17 mouse cellular contexts compared by ENCODE assay signal in the genomic region with DNA sequence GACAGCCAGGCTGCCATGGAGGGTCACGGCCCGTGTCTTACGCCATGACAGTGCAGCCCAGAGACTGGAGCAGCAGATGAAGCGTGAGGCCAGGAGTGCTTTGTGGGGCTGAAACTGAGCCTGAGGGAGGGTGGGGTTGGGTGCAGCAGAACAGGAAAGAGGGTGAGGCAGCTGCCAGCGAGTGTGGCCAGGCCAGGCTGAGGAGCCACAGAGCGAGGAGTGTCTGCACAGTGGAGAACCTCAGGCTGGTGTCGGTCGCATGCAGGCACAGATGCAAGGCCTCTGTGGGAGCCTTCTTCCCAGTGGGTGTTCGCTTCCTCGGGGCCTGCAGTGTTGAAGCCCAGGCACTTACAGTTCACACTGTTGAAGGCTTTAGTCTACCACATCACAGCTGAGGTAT. TPM values are rescaled to one million over a fixed set of nuclear protein-coding genes. Genes with fewer than 3 reads are reported as not detected.
DNase-seq lines count a peak whose midpoint lies in the region; ATAC-seq lines count a peak whose summit lies in the region.
"Had no signal": no experiment of that assay in that cellular context is flagged by ENCODE, and none has a peak within 500 bp of the region (broad histone marks: within the 10 kb centered on the region; RNA-seq: fewer than 3 reads in every experiment).

No protein-coding gene starts in this region.

- ATAC-seq in embryonic facial prominence, embryonic 12.5 days (ENCODE audit: insufficient number of reproducible peaks, insufficient read depth, low FRiP score, low TSS enrichment): no peak
- peak; percentile 54 for ATAC-seq in CD4-positive, CD25-positive, alpha-beta regulatory T cell, adult 4 months
- ATAC-seq in megakaryocyte, adult 5-6 weeks (ENCODE audit: poor library complexity, severe bottlenecking): peak; percentile 33
- ATAC-seq: forebrain, embryonic 15.5 days; midbrain, embryonic 13.5 days had no signal

- DNase-seq in embryonic facial prominence, embryonic 10.5 days (ENCODE audit: low spot score): no peak
- DNase-seq in thymus, postnatal 0 days (ENCODE audit: low spot score): peak; percentile 56
- DNase-seq in kidney, postnatal 14 days: no peak
- no peak for DNase-seq in heart, adult 18-20 months
- DNase-seq in left cerebral cortex, adult 9 months (ENCODE audit: low spot score in 2 of 2): no peak
- DNase-seq: cerebellum, adult 11-12 months; cerebellum, postnatal 36 days; liver; lung, adult 18-20 months had no signal

- H3K4me1 ChIP-seq in embryonic facial prominence, embryonic 12.5 days: peaks cover 11% of the 10 kb centered on the region
- H3K4me1 ChIP-seq in embryonic facial prominence, embryonic 10.5 days: peaks cover 18% of the 10 kb centered on the region

- peak overlapping the region; percentile 36; the same call in 1 of the 2 replicates for H3K27ac ChIP-seq in embryonic facial prominence, embryonic 12.5 days
- H3K27ac ChIP-seq in embryonic facial prominence, embryonic 10.5 days (replicated peaks): no peak overlapping the region
- H3K27ac ChIP-seq: forebrain, embryonic 15.5 days; layer of hippocampus, adult 2 months; left cerebral cortex, adult 2 months; midbrain, embryonic 13.5 days; stomach, embryonic 15.5 days had no signal

- peaks cover 42% of the 10 kb centered on the region for H3K36me3 ChIP-seq in embryonic facial prominence, embryonic 12.5 days
- H3K36me3 ChIP-seq in embryonic facial prominence, embryonic 10.5 days (replicated peaks): peaks cover 62% of the 10 kb centered on the region
- H3K36me3 ChIP-seq: forebrain, embryonic 15.5 days; stomach, embryonic 15.5 days had no signal

- H3K4me2 ChIP-seq in embryonic facial prominence, embryonic 12.5 days (replicated peaks): no peak overlapping the region
- H3K4me2 ChIP-seq: forebrain, embryonic 15.5 days; midbrain, embryonic 13.5 days; stomach, embryonic 15.5 days had no signal

- H3K27me3 ChIP-seq in embryonic facial prominence, embryonic 12.5 days: no peaks in the 10 kb centered on the region
- H3K27me3 ChIP-seq in embryonic facial prominence, embryonic 10.5 days (replicated peaks; ENCODE audit: low read depth, poor library complexity, severe bottlenecking): no peaks in the 10 kb centered on the region
- H3K27me3 ChIP-seq: forebrain, embryonic 15.5 days; midbrain, embryonic 13.5 days; stomach, embryonic 15.5 days had no signal

- no peaks in the 10 kb centered on the region for H3K9me3 ChIP-seq in embryonic facial prominence, embryonic 12.5 days
- H3K9me3 ChIP-seq in embryonic facial prominence, embryonic 10.5 days: no peaks in the 10 kb centered on the region
- H3K9me3 ChIP-seq: forebrain, embryonic 15.5 days; midbrain, embryonic 13.5 days; stomach, embryonic 15.5 days had no signal

- WGBS in embryonic facial prominence, embryonic 12.5 days: 79% methylated on average over 10 of the region's 10 CpGs
- WGBS in embryonic facial prominence, embryonic 10.5 days: 87% methylated on average over 10 of the region's 10 CpGs

- H3K4me3 ChIP-seq in embryonic facial prominence, embryonic 12.5 days: no peak overlapping the region
- no peak overlapping the region for H3K4me3 ChIP-seq in embryonic facial prominence, embryonic 10.5 days
- H3K4me3 ChIP-seq: forebrain, embryonic 15.5 days; layer of hippocampus, adult 2 months; left cerebral cortex, adult 2 months; midbrain, embryonic 13.5 days; stomach, embryonic 15.5 days had no signal

- H3K9ac ChIP-seq in embryonic facial prominence, embryonic 12.5 days: no peak overlapping the region
- H3K9ac ChIP-seq: forebrain, embryonic 15.5 days; midbrain, embryonic 13.5 days; stomach, embryonic 15.5 days had no signal

RNA-seq across cellular contexts. Expression of gene Nat10, which starts 57.7 kb away (rescaled TPM):
- polyA plus RNA-seq in embryonic facial prominence, embryonic 12.5 days (2016; fragmentation: Nextera tagmentation; extraction: Ambion mirVana): 29.2 and 30.7 TPM in 2 replicates
- 31.5 and 35.4 TPM in 2 replicates for polyA plus RNA-seq in embryonic facial prominence, embryonic 10.5 days (2016; fragmentation: Nextera tagmentation; extraction: Ambion mirVana)
- polyA plus RNA-seq in CD4-positive, CD25-positive, alpha-beta regulatory T cell, adult 4 months (2017; shearing (Covaris generic)): 10 to 100 TPM; 26.2 to 39.1 TPM
- 6.2 and 13.9 TPM in 2 replicates for total RNA-seq in megakaryocyte, adult 5-6 weeks (2015)
- 12.1 and 14.7 TPM in 2 replicates for total RNA-seq in megakaryocyte, adult 5-6 weeks (2017)
- polyA plus RNA-seq in thymus, postnatal 0 days (2015; fragmentation: Nextera tagmentation; extraction: Ambion mirVana): 17.7 and 19.5 TPM in 2 replicates
- total RNA-seq in heart, adult 18-20 months (2021): 10 to 100 TPM; 15.5 to 17.7 TPM
